Mouse (Mus musculus) gastrocnemius, adult 8-10 months (tissue): ENCODE results near the gene Kalrn. TPM values are rescaled to one million over a fixed set of nuclear protein-coding genes. Genes with fewer than 3 reads are reported as not detected.
"Not testable (repeated sequence)": the region's sequence is repeated elsewhere in the genome, so short reads cannot be mapped to it uniquely, and the experiment has no call there.

Experiments
- DNase-seq, 2 experiments: peaks; one replicate each; pipeline ENCODE4 v3.0.0; 2022; ENCODE audit warnings: low spot score in 2 of 2
- total RNA-seq, 4 experiments: library from RNA; stranded (reverse); gene quantifications; 2 replicates each; pipeline ENCODE4 v1.2.4; 2022

Gene Kalrn
- total RNA-seq, 4 experiments from 2014 or later = 19.2 to 20.8 (median 19.9) TPM

DNA sequence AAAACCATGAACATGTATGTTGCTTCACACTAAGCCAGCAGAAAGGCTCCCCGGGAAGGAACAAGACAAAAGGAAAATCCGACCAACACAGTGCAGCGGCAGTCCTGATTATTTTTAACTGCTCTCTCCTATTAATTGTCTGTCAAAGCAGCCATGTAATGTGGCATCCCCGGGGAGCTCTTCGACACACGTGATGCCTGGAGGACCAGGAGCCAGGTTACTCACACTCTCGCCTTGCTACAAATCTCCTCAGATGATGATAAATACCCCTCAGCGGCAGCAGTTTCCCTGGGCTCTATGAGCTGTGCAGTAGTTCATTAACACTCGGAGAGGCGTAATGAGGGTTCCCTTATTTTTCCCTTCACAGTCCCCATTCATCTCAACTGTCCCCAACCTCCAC lies 257.1 kb downstream of the Kalrn start:
- no peak for DNase-seq

DNA sequence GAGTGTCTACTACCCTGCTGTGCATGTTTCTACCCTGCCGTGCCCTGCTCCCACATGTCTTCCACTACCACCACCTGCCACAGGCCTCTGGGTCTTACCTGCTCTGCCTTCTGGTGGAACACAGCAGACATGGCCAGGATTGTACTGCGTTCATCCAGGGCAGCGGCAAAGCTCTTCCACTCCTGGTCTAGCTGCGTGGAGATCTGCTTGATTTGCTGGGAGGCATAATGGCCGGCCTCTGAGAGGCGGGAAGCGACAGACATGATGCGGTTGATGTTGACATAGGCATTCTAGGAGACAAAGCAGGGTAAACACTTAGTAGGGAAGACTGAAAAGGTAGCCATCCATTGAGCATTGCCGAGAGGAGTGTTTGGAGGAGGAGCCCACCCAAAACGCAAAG lies 259.3 kb downstream of the Kalrn start:
- no peak for DNase-seq

DNA sequence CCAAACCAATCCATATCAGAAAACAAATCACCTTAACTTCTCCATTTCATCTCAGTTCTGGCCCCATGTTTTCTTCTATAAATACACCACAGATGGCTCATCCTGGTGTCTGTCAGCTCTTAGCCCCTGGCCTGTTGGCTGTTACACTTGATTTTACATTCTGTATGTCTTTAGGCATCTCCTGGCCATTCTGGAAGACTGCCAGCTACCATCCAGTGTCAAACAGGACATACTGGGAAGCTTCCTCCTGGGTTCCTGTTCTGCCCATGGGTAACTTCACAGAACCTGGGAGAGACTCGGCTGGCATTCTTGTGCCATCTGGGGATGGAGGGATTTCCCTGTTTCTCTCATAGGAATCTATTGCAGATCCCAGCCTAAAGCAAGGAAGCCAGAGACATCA lies 261.8 kb downstream of the Kalrn start:
- DNase-seq = no peak

DNA sequence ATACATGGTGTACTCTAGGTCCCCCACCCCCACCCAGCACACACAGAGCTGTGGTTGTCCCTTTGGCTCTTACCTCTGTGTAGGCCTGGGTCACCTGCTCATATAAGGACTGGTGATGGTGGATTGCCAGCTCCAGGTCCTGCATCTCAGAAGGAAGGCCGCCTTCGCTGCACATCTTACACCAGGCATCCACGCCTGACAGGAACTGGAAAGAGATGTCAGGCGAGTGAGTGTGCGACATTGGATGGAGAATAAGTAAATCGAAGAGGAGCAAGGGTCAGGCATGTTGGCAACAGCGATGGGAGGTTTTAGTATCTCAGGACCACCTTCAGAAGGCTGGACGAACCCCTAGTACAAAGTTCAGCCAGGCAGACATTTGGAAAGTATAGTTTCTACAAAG lies 263.0 kb downstream of the Kalrn start:
- DNase-seq = no peak

DNA sequence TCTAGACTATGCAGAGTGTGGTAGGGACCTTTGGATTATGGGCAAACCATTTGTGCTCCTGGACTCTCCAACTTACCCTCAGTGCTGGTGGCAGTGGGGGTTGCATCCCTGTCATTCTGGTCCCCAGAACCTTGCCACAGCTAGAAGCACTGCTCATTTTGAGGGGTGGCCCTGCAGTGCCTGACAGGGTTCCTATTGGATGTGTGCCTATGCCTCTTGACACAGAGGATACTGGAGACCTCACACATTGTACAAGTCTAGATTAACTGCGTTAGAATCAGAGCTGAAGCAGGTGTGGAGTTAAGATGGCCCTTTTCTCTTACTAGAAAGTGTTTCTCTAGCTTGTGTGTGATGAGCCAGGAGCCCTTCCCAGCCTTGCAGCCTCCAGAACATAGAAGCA lies 265.0 kb downstream of the Kalrn start:
- no peak for DNase-seq

DNA sequence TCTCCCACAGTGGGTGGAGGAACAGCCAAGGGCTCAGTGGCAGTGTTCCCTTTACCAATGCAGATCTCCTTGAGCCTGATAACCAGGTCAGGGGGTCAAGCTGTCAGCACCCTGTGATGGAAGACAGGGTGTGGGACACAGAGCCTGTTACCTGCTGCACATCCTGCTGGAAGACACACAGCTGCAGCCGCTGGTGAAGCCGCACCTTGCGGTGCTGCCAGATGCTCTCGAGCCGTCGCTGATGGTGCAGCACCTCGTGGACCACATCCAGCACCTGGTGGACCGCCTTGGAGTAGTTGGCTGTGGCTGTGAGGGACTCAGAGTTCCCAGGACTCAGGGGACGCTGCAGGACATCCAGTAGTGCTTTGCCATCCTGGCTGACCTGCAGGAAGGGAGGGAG lies 265.9 kb downstream of the Kalrn start:
- DNase-seq = no peak

DNA sequence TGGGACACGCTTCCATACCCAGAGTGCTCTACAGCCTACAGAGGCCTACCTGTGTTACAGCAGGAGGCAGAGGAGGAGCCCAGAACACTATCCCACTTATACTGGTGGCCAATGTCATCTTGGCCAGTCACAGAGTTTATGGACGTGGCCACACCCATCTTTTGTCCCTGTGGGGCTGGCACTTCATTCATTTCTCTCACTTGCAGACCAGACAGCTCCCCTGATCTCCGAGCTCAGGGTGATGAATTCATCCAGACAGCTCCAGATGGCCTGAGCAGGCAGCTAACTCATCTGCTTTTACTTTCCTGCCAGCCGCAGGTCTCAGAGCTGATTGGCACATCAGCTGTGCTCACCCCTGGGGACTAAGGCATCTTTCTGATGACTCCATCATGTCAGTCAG lies 267.7 kb downstream of the Kalrn start:
- DNase-seq = no peak

DNA sequence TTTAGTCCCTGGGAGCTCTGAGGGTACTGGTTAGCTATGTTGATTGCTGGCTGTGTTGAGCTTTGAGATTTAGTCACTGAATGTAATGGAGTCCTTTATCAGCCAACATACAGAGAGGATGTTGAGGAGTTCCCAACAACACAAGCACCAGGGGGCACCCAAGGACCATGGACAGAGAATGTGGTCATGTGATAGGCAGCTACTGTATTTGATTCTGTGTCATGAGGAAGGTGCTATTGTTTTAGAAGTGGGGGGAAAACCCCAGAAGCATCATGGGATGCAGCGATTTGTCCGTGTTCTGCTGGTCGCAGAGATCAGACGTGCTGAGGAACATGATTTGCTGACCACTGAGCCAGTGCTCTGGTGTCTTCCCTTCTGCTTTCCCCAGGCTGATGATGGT lies 269.5 kb downstream of the Kalrn start:
- DNase-seq = not testable (repeated sequence)

DNA sequence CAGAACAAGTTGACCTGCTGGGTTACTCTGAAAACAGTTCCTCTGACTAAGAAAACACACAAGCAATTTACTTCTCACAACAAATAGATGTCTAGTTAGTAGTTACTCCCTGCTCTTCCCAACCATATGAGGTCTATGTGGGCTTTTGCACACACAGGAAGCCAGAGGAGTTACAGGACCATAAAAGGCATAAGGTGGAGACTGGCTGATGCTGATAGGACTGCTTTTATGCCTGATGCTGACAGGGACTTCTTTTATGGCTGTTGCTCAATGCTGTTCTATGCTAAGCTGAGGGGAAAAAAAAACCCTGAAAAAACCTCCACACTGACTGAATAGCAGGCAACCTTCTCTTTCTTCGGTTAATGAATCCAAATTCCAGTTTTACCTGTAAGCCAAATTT lies 270.8 kb downstream of the Kalrn start:
- no peak for DNase-seq

DNA sequence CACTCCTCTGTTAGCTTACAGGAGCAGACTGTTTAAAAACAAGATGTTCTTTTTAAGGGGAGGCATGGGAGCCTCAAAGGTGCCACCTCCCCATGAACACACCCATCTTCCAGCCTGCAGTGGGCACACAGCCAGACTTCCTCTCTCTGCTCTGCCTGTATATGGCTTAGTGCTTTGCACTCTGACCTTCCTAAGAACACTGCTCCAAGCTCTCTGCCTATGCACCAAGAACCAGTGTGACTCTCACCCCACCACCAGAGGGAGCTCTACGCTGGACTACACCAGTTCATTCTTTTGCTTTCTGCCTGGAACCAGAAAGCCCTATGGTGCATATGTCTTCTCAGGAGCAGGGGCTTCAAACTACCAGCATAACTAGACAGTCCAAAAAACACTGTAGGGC lies 271.3 kb downstream of the Kalrn start:
- no peak for DNase-seq

DNA sequence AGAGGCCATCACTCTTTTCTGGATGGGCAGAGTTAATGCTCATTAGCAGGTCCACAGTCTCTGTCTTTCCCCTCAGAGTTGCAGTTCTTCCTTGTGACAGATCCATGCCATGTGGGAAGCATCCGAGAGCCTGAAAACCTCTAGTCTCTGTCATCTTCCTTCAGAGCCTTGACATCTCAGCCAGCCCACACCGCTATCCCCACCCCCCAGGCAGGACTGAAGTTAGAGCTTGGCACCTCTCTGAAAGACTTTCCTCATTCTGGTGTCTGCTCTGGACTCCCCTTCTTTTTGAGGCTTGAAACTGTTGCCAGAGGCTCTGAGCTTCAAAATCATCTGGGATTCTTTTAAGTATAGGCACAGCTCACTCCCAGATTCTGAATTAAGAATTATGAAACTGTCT lies 274.1 kb downstream of the Kalrn start:
- DNase-seq = no peak

DNA sequence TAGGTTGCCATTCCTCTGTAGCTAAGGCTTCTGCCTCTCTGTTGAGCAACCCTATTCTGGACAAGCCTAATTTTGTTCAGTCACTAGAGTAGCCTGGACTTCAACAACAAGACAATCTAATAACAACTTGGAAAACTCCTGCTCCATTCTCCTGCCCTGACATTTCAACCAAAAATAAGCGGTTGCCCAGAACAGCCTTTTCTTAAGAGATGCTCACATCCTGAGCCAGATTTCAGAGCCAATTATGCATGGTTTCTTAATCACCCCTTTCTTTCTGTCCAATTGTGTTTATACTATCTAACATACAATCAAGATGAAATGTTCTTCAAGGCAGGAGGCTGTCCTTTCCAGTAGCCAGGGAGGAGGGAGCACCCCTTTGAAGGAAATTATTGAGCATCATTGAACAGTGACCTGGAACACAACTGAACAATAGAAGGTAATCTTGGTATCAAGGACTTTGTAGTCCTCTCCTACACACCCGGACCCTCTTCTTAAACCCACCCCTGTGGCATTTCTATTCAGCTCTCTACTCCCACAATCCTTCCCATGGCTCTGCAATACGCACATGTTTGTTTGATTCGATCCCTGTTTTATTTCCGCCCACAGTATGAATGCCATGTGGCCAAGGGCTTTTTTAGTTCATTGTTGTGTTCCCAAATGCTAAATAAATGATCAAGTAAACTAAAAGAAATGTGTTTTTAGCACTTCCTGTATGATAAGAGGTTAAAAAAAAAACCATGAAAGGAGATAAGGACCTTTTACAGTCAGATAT lies 275.2 kb downstream of the Kalrn start:
- no peak for DNase-seq

DNA sequence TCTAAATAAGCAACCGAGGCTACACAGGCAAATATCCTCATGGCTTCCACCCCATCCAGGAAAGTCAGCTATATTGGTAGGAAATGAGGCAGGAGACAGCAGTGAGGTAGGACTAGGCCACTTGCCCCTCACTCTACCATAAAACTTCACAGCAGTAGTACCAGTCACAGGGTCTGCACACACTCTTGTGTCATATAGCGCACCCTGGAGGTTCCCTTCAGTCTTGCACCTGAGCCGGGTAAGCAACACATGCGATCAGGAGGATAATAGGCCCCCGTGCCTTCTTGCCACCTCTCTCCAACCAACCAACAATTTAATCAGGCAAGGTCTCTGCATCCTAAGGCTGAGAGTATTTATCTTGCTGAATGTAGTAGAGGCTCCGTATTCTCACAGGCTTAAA lies 278.8 kb downstream of the Kalrn start:
- DNase-seq = no peak

DNA sequence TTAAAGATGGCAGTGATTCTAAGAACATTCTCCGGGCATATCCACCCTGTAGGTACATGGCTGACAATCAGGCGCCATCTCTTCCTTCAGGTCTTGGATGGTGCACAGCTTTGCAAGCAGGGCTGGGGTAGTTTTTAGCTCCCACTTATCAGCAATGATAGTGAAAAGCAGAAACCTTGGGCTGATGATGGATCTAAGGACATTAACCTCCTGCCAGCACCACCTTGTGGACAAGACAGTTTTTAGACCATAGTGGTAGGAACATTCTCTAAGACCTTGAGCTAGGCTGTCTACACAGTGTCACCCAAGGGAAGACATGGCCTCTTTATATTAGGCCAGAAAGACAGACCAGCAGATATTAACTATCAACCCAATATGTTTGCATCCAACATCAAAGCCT lies 279.7 kb downstream of the Kalrn start:
- DNase-seq = no peak

DNA sequence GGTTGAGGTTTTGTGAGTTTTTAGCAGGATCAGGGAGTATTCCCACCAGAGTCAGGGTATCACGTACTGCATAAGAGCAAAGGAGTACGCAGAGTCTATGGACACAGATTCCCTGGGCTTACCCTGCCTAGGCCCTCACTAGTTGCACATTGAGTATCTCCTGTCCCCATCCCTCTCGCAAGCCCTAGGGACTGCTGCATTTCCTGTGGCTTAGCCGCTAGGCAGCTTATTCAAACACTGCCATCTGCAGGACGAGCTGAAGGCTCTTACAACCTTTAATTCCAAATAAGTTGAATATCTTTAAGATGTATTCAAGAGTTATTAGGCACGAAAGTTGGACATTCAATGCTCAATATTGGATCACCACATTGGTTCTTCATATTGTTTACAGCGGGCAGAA lies 283.7 kb downstream of the Kalrn start:
- no peak for DNase-seq

DNA sequence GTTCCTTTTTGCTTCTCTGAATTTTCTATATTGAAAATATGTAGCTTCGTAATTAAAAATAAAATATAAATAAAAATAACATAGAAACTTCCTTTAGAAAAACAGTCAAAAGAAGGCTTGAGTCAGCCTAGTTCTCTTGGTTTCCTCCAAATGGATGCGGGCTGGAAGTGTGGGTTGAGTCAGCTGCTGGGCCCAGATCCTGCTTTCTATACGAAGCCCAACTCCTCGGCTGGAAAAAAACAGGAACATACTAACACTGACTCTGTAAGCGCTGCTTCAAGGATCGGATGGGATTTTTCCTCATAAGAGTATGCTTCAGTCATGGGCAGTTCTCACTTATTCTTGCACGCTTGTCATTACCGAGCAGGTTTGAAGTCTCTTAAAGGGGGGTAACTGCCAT lies 291.3 kb downstream of the Kalrn start:
- no peak for DNase-seq

DNA sequence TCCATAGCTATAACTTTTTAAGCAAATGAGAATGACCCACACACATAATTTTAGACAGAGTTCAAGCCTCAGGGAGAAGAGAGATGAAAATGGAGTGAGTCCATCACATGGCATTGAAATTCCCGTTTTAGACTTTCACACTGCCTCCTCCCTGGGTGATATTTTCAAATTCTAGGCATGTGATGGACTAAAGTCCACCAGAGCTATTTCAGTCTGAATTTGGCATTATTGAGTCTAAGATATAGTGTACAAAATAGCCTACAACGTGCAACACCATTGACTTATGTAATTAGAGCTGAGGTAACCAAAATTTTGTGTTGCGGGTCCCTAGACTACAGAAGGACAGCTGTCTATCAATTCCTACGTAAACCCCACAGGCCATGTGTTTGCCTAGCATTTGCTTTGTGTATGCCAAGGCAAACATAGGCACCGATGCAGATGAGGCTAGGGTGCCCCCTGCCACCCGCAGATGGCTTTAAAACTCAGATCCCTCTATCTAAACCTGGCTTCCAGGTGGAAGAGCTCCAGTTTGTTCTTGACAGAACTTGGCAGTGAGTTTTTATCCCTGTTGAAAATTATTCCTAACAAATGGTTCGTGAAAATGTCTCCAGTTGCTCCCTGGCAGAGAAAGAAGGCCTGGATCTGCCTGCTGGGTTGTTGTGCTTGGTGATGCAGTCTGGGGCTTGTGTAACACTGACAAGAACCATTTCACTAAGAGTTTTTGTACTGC lies 293.5 kb downstream of the Kalrn start:
- DNase-seq = no peak

DNA sequence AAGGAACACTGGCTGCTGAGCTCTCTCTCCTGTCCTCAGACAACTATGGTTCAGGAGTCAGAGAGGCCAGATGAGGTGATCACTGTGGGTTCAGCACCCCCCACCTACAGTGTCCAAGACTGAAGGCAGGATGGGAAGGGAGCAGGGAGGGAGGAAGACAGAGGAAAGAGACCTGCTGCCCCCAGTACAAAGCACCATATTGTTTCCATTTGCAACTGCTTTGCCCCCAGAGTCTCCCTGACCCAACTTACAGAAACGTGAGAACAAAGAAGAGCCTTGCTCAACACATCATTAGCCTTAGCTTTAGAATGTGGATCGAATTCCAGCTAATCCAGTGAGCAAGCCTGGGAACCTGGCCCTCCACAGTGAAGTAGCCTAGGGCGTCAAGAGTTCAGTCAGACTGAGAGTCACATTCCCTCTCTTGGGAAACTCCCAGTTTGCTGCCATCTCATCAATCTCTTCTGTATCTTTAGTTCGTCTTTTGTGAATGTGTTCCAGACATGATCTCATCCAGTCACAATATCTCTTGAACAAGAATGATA lies 295.0 kb downstream of the Kalrn start:
- no peak for DNase-seq

DNA sequence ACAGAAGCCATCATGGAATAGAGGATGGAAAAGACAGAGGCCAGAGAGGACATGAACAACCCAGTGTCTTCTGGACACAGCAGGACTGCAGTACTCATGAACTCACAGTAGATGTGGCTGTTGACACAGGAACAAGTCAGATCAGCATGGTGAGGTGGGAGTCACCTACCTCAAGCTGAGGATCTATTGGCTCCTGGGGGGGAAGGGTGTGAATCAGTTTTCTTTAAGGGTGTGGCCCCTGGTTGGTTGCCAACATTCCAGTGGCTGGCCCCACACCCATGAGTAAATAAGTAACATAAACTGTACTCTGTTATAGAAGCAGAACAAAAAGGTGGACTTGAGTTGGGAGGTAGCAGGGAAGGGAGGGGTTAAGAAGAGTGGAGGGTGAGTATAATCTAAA lies 298.7 kb downstream of the Kalrn start:
- DNase-seq = no peak

DNA sequence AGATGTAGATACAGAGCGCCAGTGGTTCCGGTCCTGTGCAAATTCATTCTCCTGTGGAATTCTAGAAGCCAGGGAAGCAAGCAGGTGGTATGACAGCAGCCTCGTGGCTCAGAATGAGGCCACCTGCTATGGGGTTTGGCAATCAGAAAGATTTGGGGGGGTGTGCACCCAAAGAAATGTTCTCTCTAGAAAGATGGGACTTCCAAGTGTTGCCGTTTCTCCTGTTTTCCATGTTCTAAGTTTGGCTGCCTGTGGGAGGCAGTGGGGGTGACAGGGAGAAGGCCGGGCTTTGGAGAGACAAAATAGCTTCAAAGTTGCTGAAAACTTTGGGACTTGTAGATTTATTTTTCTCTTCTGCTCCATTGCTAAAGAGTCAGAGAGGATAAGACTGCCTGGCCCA lies 301.9 kb downstream of the Kalrn start:
- no peak for DNase-seq

DNA sequence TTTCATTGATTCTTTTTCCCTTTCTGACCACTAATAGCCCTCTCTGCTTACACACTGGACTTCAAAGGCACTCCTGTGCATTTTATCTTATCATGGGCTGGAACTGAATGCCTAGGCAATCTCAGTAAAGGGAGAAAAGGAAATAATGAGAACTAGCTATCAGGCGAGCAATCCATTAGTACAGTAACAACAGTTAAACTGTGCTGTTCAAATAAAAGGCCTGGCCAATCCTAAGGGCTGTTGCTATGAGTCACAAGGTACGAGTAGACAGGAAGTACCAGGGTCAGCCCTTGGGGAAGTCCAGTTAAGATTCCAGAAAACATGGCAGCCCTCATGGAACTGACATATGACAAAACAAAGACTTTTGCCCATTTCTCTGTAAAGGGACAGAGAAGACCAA lies 302.7 kb downstream of the Kalrn start:
- no peak for DNase-seq

DNA sequence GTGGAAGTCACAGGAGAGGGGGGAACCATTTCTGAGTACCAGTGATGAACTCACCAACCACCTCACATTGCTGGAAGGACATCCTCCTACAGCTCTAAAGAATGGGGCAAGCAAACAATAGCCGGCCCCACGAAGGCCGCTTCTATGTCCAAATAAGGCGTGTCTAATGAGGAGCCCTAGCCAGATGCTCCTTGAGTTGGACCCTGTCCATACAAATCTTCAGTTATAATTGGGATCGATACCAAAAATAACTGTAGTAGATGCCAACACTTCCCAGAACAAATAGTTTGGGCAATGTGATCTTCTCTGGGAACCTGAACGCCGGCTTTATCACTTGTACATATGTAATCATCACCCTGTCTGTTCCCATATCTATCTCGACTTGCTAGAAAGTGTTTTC lies 303.7 kb downstream of the Kalrn start:
- no peak for DNase-seq

DNA sequence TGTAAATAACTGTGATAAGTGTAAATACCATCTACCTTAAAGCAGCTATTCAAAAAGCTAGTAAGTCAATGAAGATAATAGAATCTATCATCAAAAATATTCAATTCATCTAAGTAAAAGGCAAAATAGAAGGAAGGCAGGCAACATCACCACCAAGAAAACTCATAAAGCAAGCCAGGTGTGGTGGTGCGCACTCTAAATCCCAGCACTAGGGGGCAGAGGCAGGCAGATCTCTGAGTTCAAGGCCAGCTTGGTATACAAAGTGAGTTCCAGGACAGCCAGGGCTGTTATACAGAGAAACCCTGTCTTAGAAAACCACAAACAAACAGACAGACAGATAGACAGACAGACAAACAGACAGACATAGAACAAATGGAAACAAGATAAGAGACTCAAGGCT lies 305.6 kb downstream of the Kalrn start:
- DNase-seq = no peak
